Mouse (Mus musculus): ENCODE data around the gene Trim47.

GRCm38 (mm10) chr11:116078221-116078620 is 48.8 kb downstream of the Trim47 start:
- TF ChIP-seq CTCF (IDR thresholded peaks at IDR 0.05; ENCODE audit: borderline replicate concordance, extremely low read depth, insufficient read depth, insufficient read length) (no peak), POLR2A (IDR thresholded peaks at IDR 0.05; ENCODE audit: borderline replicate concordance, extremely low read depth, insufficient read depth, insufficient read length, poor library complexity, severe bottlenecking) (no peak)
